Mouse (Mus musculus) G1E (cell line): Measurements from ENCODE around the gene Gabpb1.

Experiments
- CTCF ChIP-seq: IDR thresholded peaks from 2 replicates; pipeline ENCODE4 v1.5.1; 2012; ENCODE audit warnings: low read depth, low read length, inconsistent platforms, mixed read lengths
- GATA1 ChIP-seq: IDR thresholded peaks from 2 replicates; pipeline ENCODE4 v1.6.1; 2012; ENCODE audit warnings: borderline replicate concordance, low read length, inconsistent platforms, mixed read lengths
- GATA2 ChIP-seq: IDR thresholded peaks from 2 replicates; pipeline ENCODE4 v1.6.1; 2012; ENCODE audit warnings: low read depth, low read length, inconsistent platforms, borderline replicate concordance
- POLR2AphosphoS5 ChIP-seq: IDR thresholded peaks from 2 replicates; pipeline ENCODE4 v1.6.1; 2012; ENCODE audit warnings: low read depth, low read length, inconsistent platforms; ENCODE audit not compliant: insufficient replicate concordance
- TAL1 ChIP-seq: conservative IDR thresholded peaks from 2 replicates; pipeline ENCODE4 v1.6.1; 2012; ENCODE audit warnings: low read depth, low read length, inconsistent platforms, mixed read lengths

DNA sequence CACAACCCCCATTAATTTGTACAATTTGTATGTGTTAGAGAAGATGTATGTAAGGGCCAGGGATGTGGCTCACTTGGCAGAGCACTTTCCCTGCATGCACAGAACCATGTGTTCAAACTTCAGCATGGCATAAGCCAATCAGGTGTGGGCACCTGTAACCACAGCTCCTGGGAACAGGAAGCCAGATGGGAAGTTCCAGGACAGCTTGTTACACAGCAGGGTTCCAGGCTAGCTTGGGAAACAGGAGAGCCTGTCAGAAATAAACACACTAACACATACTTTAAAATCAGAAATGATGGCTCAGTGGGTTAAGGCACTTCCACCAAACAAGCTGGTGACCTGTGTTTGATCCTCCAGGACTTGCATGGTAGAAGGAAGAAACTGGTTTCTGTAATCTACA lies 53.0 kb downstream of the Gabpb1 start:
- no peak for TF ChIP-seq CTCF
- TF ChIP-seq GATA1 = no peak
- no peak for TF ChIP-seq TAL1
- TF ChIP-seq GATA2 = no peak
- no peak for TF ChIP-seq POLR2AphosphoS5
